Mouse (Mus musculus): ENCODE measurements around the gene Rybp.

Rybp gene

GRCm38 (mm10) chr6:100221803-100222202, 65.5 kb downstream of the Rybp start:
- in situ Hi-C loops (cut with MboI, MseI), result no loop called here

- in situ Hi-C loops (cut with MboI, MseI), result no loop called here
Observed at GRCm38 (mm10) chr6:100220917-100221560, 66.2 kb downstream of the Rybp start.

- in situ Hi-C loops (cut with MboI, MseI), result no loop called here
Observed at GRCm38 (mm10) chr6:100219971-100220370, 67.3 kb downstream of the Rybp start.

- in situ Hi-C loops (cut with MboI, MseI), result no loop called here
Observed at GRCm38 (mm10) chr6:100218541-100219341, 68.5 kb downstream of the Rybp start.

GRCm38 (mm10) chr6:100217507-100217906, 69.8 kb downstream of the Rybp start:
- in situ Hi-C loops (cut with MboI, MseI), result no loop called here

GRCm38 (mm10) chr6:100216945-100217344, 70.3 kb downstream of the Rybp start:
- in situ Hi-C loops (cut with MboI, MseI), result no loop called here

- in situ Hi-C loops (cut with MboI, MseI), result no loop called here
Observed at GRCm38 (mm10) chr6:100215809-100216208, 71.5 kb downstream of the Rybp start.

GRCm38 (mm10) chr6:100214132-100214913, 73.0 kb downstream of the Rybp start:
- in situ Hi-C loops (cut with MboI, MseI), result no loop called here

- in situ Hi-C loops (cut with MboI, MseI), result no loop called here
Observed at GRCm38 (mm10) chr6:100213596-100213995, 73.7 kb downstream of the Rybp start.

- in situ Hi-C loops (cut with MboI, MseI), result no loop called here
Observed at GRCm38 (mm10) chr6:100212820-100213219, 74.5 kb downstream of the Rybp start.

GRCm38 (mm10) chr6:100211646-100212045, 75.6 kb downstream of the Rybp start:
- in situ Hi-C loops (cut with MboI, MseI), result no loop called here

GRCm38 (mm10) chr6:100210517-100210916, 76.8 kb downstream of the Rybp start:
- in situ Hi-C loops (cut with MboI, MseI), result no loop called here

- in situ Hi-C loops (cut with MboI, MseI), result no loop called here
Observed at GRCm38 (mm10) chr6:100206741-100207275, 80.5 kb downstream of the Rybp start.

- in situ Hi-C loops (cut with MboI, MseI), result no loop called here
Observed at GRCm38 (mm10) chr6:100206261-100206660, 81.0 kb downstream of the Rybp start.

- in situ Hi-C loops (cut with MboI, MseI), result no loop called here
Observed at GRCm38 (mm10) chr6:100204436-100204835, 82.8 kb downstream of the Rybp start.

GRCm38 (mm10) chr6:100203492-100203891, 83.8 kb downstream of the Rybp start:
- in situ Hi-C loops (cut with MboI, MseI), result no loop called here

GRCm38 (mm10) chr6:100202091-100202490, 85.2 kb downstream of the Rybp start:
- in situ Hi-C loops (cut with MboI, MseI), result no loop called here

- in situ Hi-C loops (cut with MboI, MseI), result no loop called here
Observed at GRCm38 (mm10) chr6:100197102-100197501, 90.2 kb downstream of the Rybp start.

- in situ Hi-C loops (cut with MboI, MseI), result no loop called here
Observed at GRCm38 (mm10) chr6:100195870-100196409, 91.3 kb downstream of the Rybp start.

- in situ Hi-C loops (cut with MboI, MseI), result no loop called here
Observed at GRCm38 (mm10) chr6:100195091-100195490, 92.2 kb downstream of the Rybp start.

GRCm38 (mm10) chr6:100193760-100194159, 93.5 kb downstream of the Rybp start:
- in situ Hi-C loops (cut with MboI, MseI), result no loop called here
